Mouse (Mus musculus) intestine, embryonic 16.5 days (tissue): ENCODE data around the gene Dand5. TPM values are rescaled to one million over a fixed set of nuclear protein-coding genes. Genes with fewer than 3 reads are reported as not detected.
"Not testable (repeated sequence)": the region's sequence is repeated elsewhere in the genome, so short reads cannot be mapped to it uniquely, and the experiment has no call there.

Source experiments
- ATAC-seq: fragments of 200-750 bp; cut with Nextera tagmentation; 2 replicates; pipeline ENCODE4 v1.8.0; 2017; ENCODE audit warnings: moderate TSS enrichment, moderate library complexity
- H3K27ac ChIP-seq: fragments of 300-500 bp; sonication (generic); 2 replicates; pipeline ENCODE4 v1.5.1; 2014; ENCODE audit warnings: mild to moderate bottlenecking, low read length
- H3K27me3 ChIP-seq: fragments of 300-500 bp; sonication (generic); replicated peaks from 2 replicates; pipeline ENCODE4 v1.6.1; 2014; ENCODE audit warnings: low read length, control low read depth, mixed read lengths; ENCODE audit not compliant: control insufficient read depth, insufficient read depth
- H3K36me3 ChIP-seq: fragments of 300-500 bp; sonication (generic); 2 replicates; pipeline ENCODE4 v1.6.1; 2014; ENCODE audit warnings: low read length, control low read depth; ENCODE audit not compliant: control insufficient read depth, insufficient read depth
- H3K4me1 ChIP-seq: fragments of 300-500 bp; sonication (generic); 2 replicates; pipeline ENCODE4 v1.6.1; 2014; ENCODE audit warnings: low read length, control low read depth, mixed read lengths; ENCODE audit not compliant: control insufficient read depth, insufficient read depth
- H3K4me2 ChIP-seq: fragments of 300-500 bp; sonication (generic); 2 replicates; pipeline ENCODE4 v1.6.1; 2014; ENCODE audit warnings: low read depth, low read length, control low read depth
- H3K4me3 ChIP-seq: fragments of 300-500 bp; sonication (generic); 2 replicates; pipeline ENCODE4 v1.5.1; 2014; ENCODE audit warnings: mild to moderate bottlenecking, low read length
- H3K9ac ChIP-seq: fragments of 300-500 bp; sonication (generic); 2 replicates; pipeline ENCODE4 v1.6.1; 2014; ENCODE audit warnings: low read depth, low read length
- H3K9me3 ChIP-seq: fragments of 300-500 bp; sonication (generic); 2 replicates; pipeline ENCODE4 v1.6.1; 2016; ENCODE audit warnings: low read length, control low read depth; ENCODE audit not compliant: control insufficient read depth
- WGBS: fragments of 180-500 bp; shearing (Covaris S2); extraction: QIAGEN DNeasy Blood & Tissue Kit; methylation state at CpG from one replicate; pipeline ENCODE4 v1.1.7; 2014; 5-methylcytosine and 5-hydroxymethylcytosine counted together
- polyA plus RNA-seq: library from polyadenylated mRNA; unstranded; fragments of >200 nt; fragmentation: Nextera tagmentation; extraction: Ambion mirVana; gene quantifications from 2 replicates; pipeline ENCODE4 v1.2.1, GENCODE M21; 2015

Dand5 gene
- polyA plus RNA-seq, 1 experiment from 2014 or later, result 4.4 TPM

GRCm38 (mm10) chr8:84837149-84837911 lies 14.7 kb upstream of the Dand5 start:
- Histone ChIP-seq H3K4me3 (no peak overlapping the region), H3K9me3 (no peaks in the 10 kb centered on the region), H3K4me2 (no peak overlapping the region), H3K4me1 (peaks cover 29% of the 10 kb centered on the region), H3K36me3 (peaks cover 28% of the 10 kb centered on the region), H3K27me3 (no peaks in the 10 kb centered on the region), H3K27ac (no peak overlapping the region), H3K9ac (0 out of 2 replicates have a peak overlapping the region, but pooled peaks have one; percentile 6)
- WGBS, result 51% methylated on average over 8 of the region's 8 CpGs
- ATAC-seq, result no peak

- WGBS, result 51% methylated on average over 10 of the region's 10 CpGs
- Histone ChIP-seq H3K4me2 (no peak overlapping the region), H3K27me3 (no peaks in the 10 kb centered on the region), H3K9ac (no peak overlapping the region), H3K9me3 (no peaks in the 10 kb centered on the region), H3K4me3 (no peak overlapping the region), H3K27ac (0 out of 2 replicates have a peak overlapping the region, but pooled peaks have one; percentile 15), H3K36me3 (peaks cover 18% of the 10 kb centered on the region; the same call in 1 of the 2 replicates), H3K4me1 (peaks cover 28% of the 10 kb centered on the region)
- ATAC-seq, result no peak
These were observed 12.5 kb upstream of the Dand5 start for GRCm38 (mm10) chr8:84834866-84835855.

GRCm38 (mm10) chr8:84834002-84834865 lies 11.6 kb upstream of the Dand5 start:
- Histone ChIP-seq H3K4me1 (peaks cover 23% of the 10 kb centered on the region), H3K4me2 (no peak overlapping the region), H3K27ac (0 out of 2 replicates have a peak overlapping the region, but pooled peaks have one; percentile 15), H3K36me3 (peaks cover 18% of the 10 kb centered on the region; the same call in 1 of the 2 replicates), H3K27me3 (no peaks in the 10 kb centered on the region), H3K4me3 (no peak overlapping the region), H3K9ac (no peak overlapping the region), H3K9me3 (no peaks in the 10 kb centered on the region)
- WGBS, result 80% methylated on average over 19 of the region's 19 CpGs
- ATAC-seq, result no peak

GRCm38 (mm10) chr8:84832759-84833742 lies 10.4 kb upstream of the Dand5 start:
- peak overlapping the region; percentile 100 for H3K9ac ChIP-seq
- 53% methylated on average over 10 of the region's 10 CpGs for WGBS
- H3K27me3 ChIP-seq, result no peaks in the 10 kb centered on the region
- ATAC-seq, result no peak
- peaks cover 21% of the 10 kb centered on the region for H3K4me1 ChIP-seq
- H3K4me2 ChIP-seq, result peak overlapping the region; percentile 53
- peaks cover 16% of the 10 kb centered on the region; the same call in 1 of the 2 replicates for H3K36me3 ChIP-seq
- no peaks in the 10 kb centered on the region for H3K9me3 ChIP-seq
- H3K4me3 ChIP-seq, result peak overlapping the region; percentile 93
- H3K27ac ChIP-seq, result peak overlapping the region; percentile 94; the same call in 1 of the 2 replicates

GRCm38 (mm10) chr8:84832034-84832717 lies 9.6 kb upstream of the Dand5 start:
- Histone ChIP-seq H3K4me1 (peaks cover 21% of the 10 kb centered on the region), H3K4me3 (peak overlapping the region; percentile 93), H3K4me2 (peak overlapping the region; percentile 53), H3K9ac (peak overlapping the region; percentile 100), H3K27ac (peak overlapping the region; percentile 94), H3K36me3 (peaks cover 9% of the 10 kb centered on the region; the same call in 1 of the 2 replicates), H3K9me3 (no peaks in the 10 kb centered on the region), H3K27me3 (no peaks in the 10 kb centered on the region)
- peak; percentile 85 for ATAC-seq
- WGBS, result under 1% methylated on average over 59 of the region's 59 CpGs

- Histone ChIP-seq H3K9me3 (no peaks in the 10 kb centered on the region), H3K9ac (peak within 1 kb of the TSS; percentile 100), H3K27me3 (no peaks in the 10 kb centered on the region), H3K4me3 (peak within 1 kb of the TSS; percentile 93), H3K4me2 (peak within 1 kb of the TSS; percentile 53), H3K36me3 (peaks cover 8% of the 10 kb centered on the region; the same call in 1 of the 2 replicates), H3K27ac (peak within 1 kb of the TSS; percentile 94), H3K4me1 (peaks cover 21% of the 10 kb centered on the region)
- 75% methylated on average over 11 of the region's 11 CpGs for WGBS
- ATAC-seq, result 0 out of 2 replicates have a peak, but pooled peaks have one; percentile 6
These were observed 8.9 kb upstream of the Dand5 start, which contains the start of gene Gadd45gip1 for GRCm38 (mm10) chr8:84831490-84831889. Gadd45gip1 (plus strand) TSS chr8:84831522.

GRCm38 (mm10) chr8:84826518-84826917 lies 3.9 kb upstream of the Dand5 start:
- H3K9me3 ChIP-seq, H3K4me3 ChIP-seq, H3K27me3 ChIP-seq, H3K9ac ChIP-seq, H3K27ac ChIP-seq, H3K36me3 ChIP-seq, ATAC-seq, H3K4me2 ChIP-seq: not testable (repeated sequence)
- WGBS, result 91% methylated on average over 2 of the region's 2 CpGs
- peaks cover 10% of the 10 kb centered on the region for H3K4me1 ChIP-seq
